Mouse (Mus musculus) cerebellum, adult 9-11 months (tissue): ENCODE measurements at regions not wholly inside any gene's neighbourhood (a gene's known extent, or its start where the extent isn't known, plus 50 kb on each side); places are given as distances from the start of the nearest gene placed in this dataset.

Source experiments
- DNase-seq: peaks from one replicate; pipeline ENCODE4 v3.0.0; 2022

- DNase-seq, result no peak
Observed at GRCm38 (mm10) chr3:33902431-33902830, 58.3 kb upstream of the Ccdc39 start.

GRCm38 (mm10) chr3:33903326-33903725 is 59.2 kb upstream of the Ccdc39 start:
- DNase-seq, result no peak

GRCm38 (mm10) chr3:33903816-33904215 is 59.7 kb upstream of the Ccdc39 start:
- DNase-seq, result no peak

- no peak for DNase-seq
Observed at GRCm38 (mm10) chr3:33904854-33905678, 61.0 kb upstream of the Ccdc39 start.

GRCm38 (mm10) chr3:33905679-33906007 is 61.5 kb upstream of the Ccdc39 start:
- no peak for DNase-seq

GRCm38 (mm10) chr3:33907061-33907460 is 63.0 kb upstream of the Ccdc39 start:
- DNase-seq, result no peak

GRCm38 (mm10) chr3:33911559-33911958 is 67.4 kb upstream of the Ccdc39 start:
- no peak for DNase-seq

- no peak for DNase-seq
Observed at GRCm38 (mm10) chr3:33913470-33913869, 69.4 kb upstream of the Ccdc39 start.

GRCm38 (mm10) chr3:33914386-33914785 is 70.3 kb upstream of the Ccdc39 start:
- no peak for DNase-seq

GRCm38 (mm10) chr3:33915777-33916176 is 71.7 kb upstream of the Ccdc39 start:
- DNase-seq, result no peak

GRCm38 (mm10) chr3:33916318-33916717 is 72.2 kb upstream of the Ccdc39 start:
- no peak for DNase-seq

GRCm38 (mm10) chr3:33916818-33917217 is 72.7 kb upstream of the Ccdc39 start:
- DNase-seq, result no peak

- DNase-seq, result peak; percentile 40
Observed at GRCm38 (mm10) chr3:33918785-33919184, 74.7 kb upstream of the Ccdc39 start.

- no peak for DNase-seq
Observed at GRCm38 (mm10) chr3:33925072-33925471, 81.0 kb upstream of the Ccdc39 start.

- no peak for DNase-seq
Observed at GRCm38 (mm10) chr3:33955064-33955463, 64.7 kb upstream of the Fxr1 start.

- DNase-seq, result peak; percentile 49
Observed at GRCm38 (mm10) chr3:33955854-33956624, 63.7 kb upstream of the Fxr1 start.

- no peak for DNase-seq
Observed at GRCm38 (mm10) chr3:33956625-33957023, 63.1 kb upstream of the Fxr1 start.

- DNase-seq, result no peak
Observed at GRCm38 (mm10) chr3:33957676-33958075, 62.1 kb upstream of the Fxr1 start.

- DNase-seq, result no peak
Observed at GRCm38 (mm10) chr3:33958216-33958615, 61.5 kb upstream of the Fxr1 start.

- no peak for DNase-seq
Observed at GRCm38 (mm10) chr3:33960211-33960610, 59.5 kb upstream of the Fxr1 start.

GRCm38 (mm10) chr3:33962938-33963337 is 56.8 kb upstream of the Fxr1 start:
- DNase-seq, result no peak

- no peak for DNase-seq
Observed at GRCm38 (mm10) chr3:33967184-33967583, 52.6 kb upstream of the Fxr1 start.
